8 mouse cellular contexts compared by ENCODE assay signal in the genomic region with DNA sequence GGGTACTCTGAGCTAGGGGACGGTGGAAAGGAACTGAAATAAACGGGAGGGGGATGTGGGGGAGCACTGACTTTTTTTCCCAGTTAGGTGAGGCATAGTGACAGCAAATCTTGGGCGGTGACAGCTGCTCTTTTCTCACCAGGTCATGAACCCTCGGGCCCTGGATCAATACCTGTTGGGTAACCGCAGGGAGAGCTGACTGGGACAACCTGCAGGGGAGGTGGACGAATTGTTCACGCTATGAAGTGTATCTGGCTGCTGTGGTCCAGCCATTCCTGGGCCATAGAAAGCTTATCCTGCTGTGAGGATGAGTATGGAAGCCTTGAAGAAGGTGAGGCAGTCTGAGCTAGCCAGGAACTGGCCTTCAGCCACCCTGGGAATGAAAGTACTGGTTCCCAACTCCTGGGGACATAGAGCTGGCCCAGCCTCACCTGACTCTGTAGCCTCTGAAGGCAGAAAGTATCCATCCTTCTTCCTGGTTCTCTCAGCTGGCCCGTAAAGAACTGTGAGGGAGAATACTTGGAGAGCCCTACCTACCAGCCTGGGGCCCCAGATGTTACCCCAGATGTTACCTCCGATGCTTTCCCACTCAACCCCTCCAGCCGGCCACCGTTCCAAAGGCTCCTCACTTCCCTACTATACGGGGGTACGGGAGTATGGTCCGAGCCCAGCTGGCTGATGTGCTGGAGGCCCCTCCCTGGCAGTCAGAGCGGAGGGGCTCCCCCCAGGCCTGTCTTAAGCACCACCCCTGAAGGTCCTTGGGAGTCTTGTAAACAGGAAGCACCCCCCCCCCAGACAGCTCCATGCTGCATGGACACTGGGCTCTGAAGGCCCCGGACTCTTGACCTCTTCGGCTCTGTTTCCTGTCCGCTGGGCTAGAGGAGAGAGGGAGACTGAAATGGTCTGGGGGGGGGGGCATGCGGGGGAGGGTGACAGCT. TPM values are rescaled to one million over a fixed set of nuclear protein-coding genes. Genes with fewer than 3 reads are reported as not detected.
DNase-seq lines count a peak whose midpoint lies in the region; ATAC-seq and TF ChIP-seq lines count a peak whose summit lies in the region.

No protein-coding gene starts in this region.

- peak; percentile 19 for ATAC-seq in forebrain, postnatal 0 days
- ATAC-seq in intestine, embryonic 14.5 days (replicated peaks; ENCODE audit: low FRiP score, low TSS enrichment, low read depth) = peak; percentile 54
- ATAC-seq in liver, embryonic 14.5 days (ENCODE audit: insufficient read depth) = peak; percentile 56
- peak; percentile 8; the same call in 1 of the 2 replicates for ATAC-seq in neural tube, embryonic 13.5 days (ENCODE audit: low read depth)

- H3K27me3 ChIP-seq in embryonic facial prominence, embryonic 10.5 days (replicated peaks; ENCODE audit: low read depth, poor library complexity, severe bottlenecking) = peaks cover 19% of the 10 kb centered on the region
- H3K27me3 ChIP-seq in forebrain, postnatal 0 days (ENCODE audit: insufficient read depth, low read length) = no peaks in the 10 kb centered on the region
- no peaks in the 10 kb centered on the region for H3K27me3 ChIP-seq in intestine, embryonic 14.5 days (replicated peaks; ENCODE audit: control insufficient read depth, insufficient read depth, low read length)
- no peaks in the 10 kb centered on the region for H3K27me3 ChIP-seq in liver, embryonic 14.5 days (ENCODE audit: control insufficient read depth, insufficient read depth, low read length)
- H3K27me3 ChIP-seq in neural tube, embryonic 13.5 days = peaks cover 17% of the 10 kb centered on the region; the same call in 1 of the 2 replicates

- H3K9me3 ChIP-seq in embryonic facial prominence, embryonic 10.5 days = peaks cover 5% of the 10 kb centered on the region; the same call in 1 of the 2 replicates
- no peaks in the 10 kb centered on the region for H3K9me3 ChIP-seq in forebrain, postnatal 0 days (ENCODE audit: low read length)
- no peaks in the 10 kb centered on the region for H3K9me3 ChIP-seq in intestine, embryonic 14.5 days (ENCODE audit: control insufficient read depth, low read length)
- H3K9me3 ChIP-seq in liver, embryonic 14.5 days (ENCODE audit: control insufficient read depth, low read length) = no peaks in the 10 kb centered on the region
- H3K9me3 ChIP-seq in neural tube, embryonic 13.5 days = no peaks in the 10 kb centered on the region

- no peak for TF ChIP-seq CTCF in forebrain, postnatal 0 days (IDR thresholded peaks at IDR 0.05; ENCODE audit: low read depth)
- no peak for TF ChIP-seq CTCF in liver, embryonic 14.5 days (IDR thresholded peaks at IDR 0.05; ENCODE audit: low read depth)

- peak overlapping the region; percentile 23 for H3K4me3 ChIP-seq in embryonic facial prominence, embryonic 10.5 days
- H3K4me3 ChIP-seq in forebrain, postnatal 0 days (ENCODE audit: low read depth, low read length) = no peak overlapping the region
- H3K4me3 ChIP-seq in intestine, embryonic 14.5 days (ENCODE audit: low read depth, low read length) = no peak overlapping the region
- no peak overlapping the region for H3K4me3 ChIP-seq in liver, embryonic 14.5 days (ENCODE audit: insufficient read depth in 1 of 2, low read depth in 2 of 2, low read length in 2 of 2)
- H3K4me3 ChIP-seq in neural tube, embryonic 13.5 days = no peak overlapping the region

- DNase-seq in embryonic facial prominence, embryonic 10.5 days (ENCODE audit: low spot score) = peak; percentile 63
- DNase-seq in forebrain, postnatal 0 days = no peak
- peak; percentile 59 for DNase-seq in intestine, embryonic 14.5 days (ENCODE audit: low spot score)
- peak in 1 of 3 experiments; percentile 45 for DNase-seq in liver, embryonic 14.5 days (ENCODE audit: low read depth in 3 of 3, low spot score in 3 of 3)
- no peak for DNase-seq in ovary, postnatal 10 days (ENCODE audit: low spot score)
- no peak for DNase-seq in spleen, postnatal 36 days (ENCODE audit: low spot score in 2 of 2)
- DNase-seq in left cerebral cortex, adult 18-20 months (ENCODE audit: low spot score in 2 of 2) = no peak

- no peak for TF ChIP-seq EP300 in liver, embryonic 14.5 days (IDR thresholded peaks at IDR 0.05; ENCODE audit: low read depth)

- WGBS in embryonic facial prominence, embryonic 10.5 days = 35% methylated on average over 19 of the region's 19 CpGs
- 61% methylated on average over 18 of the region's 19 CpGs for WGBS in forebrain, postnatal 0 days
- WGBS in intestine, embryonic 14.5 days = 27% methylated on average over 17 of the region's 19 CpGs
- whole genome bisulfite sequencing in liver, embryonic 14.5 days (ENCODE audit: insufficient replicate concordance) = 48% methylated on average over 19 of the region's 19 CpGs
- 51% methylated on average over 18 of the region's 19 CpGs for WGBS in neural tube, embryonic 13.5 days

- H3K4me1 ChIP-seq in embryonic facial prominence, embryonic 10.5 days = peaks cover 75% of the 10 kb centered on the region
- H3K4me1 ChIP-seq in forebrain, postnatal 0 days (ENCODE audit: insufficient read depth) = no peaks in the 10 kb centered on the region
- peaks cover 54% of the 10 kb centered on the region for H3K4me1 ChIP-seq in intestine, embryonic 14.5 days (replicated peaks; ENCODE audit: control insufficient read depth, insufficient read depth, low read length)
- peaks cover 12 to 23% of the 10 kb centered on the region in 2 experiments for H3K4me1 ChIP-seq in liver, embryonic 14.5 days (replicated peaks; ENCODE audit: control insufficient read depth in 2 of 2, insufficient read depth in 2 of 2, low read length in 1 of 2)
- peaks cover 54% of the 10 kb centered on the region for H3K4me1 ChIP-seq in neural tube, embryonic 13.5 days (replicated peaks)

- H3K4me2 ChIP-seq in forebrain, postnatal 0 days (ENCODE audit: low read depth) = no peak overlapping the region
- peak overlapping the region; percentile 3 for H3K4me2 ChIP-seq in intestine, embryonic 14.5 days (ENCODE audit: low read length)
- H3K4me2 ChIP-seq in liver, embryonic 14.5 days (ENCODE audit: low read depth) = peak overlapping the region; percentile 5; the same call in 1 of the 2 replicates
- no peak overlapping the region for H3K4me2 ChIP-seq in neural tube, embryonic 13.5 days

- H3K27ac ChIP-seq in embryonic facial prominence, embryonic 10.5 days (replicated peaks) = peak overlapping the region; percentile 88
- H3K27ac ChIP-seq in forebrain, postnatal 0 days (ENCODE audit: low read depth, low read length) = no peak overlapping the region
- peak overlapping the region; percentile 91 for H3K27ac ChIP-seq in intestine, embryonic 14.5 days (ENCODE audit: low read depth)
- H3K27ac ChIP-seq in liver, embryonic 14.5 days = peak overlapping the region; percentile 14
- peak overlapping the region; percentile 84 for H3K27ac ChIP-seq in neural tube, embryonic 13.5 days (replicated peaks)

- H3K36me3 ChIP-seq in embryonic facial prominence, embryonic 10.5 days (replicated peaks) = no peaks in the 10 kb centered on the region
- H3K36me3 ChIP-seq in forebrain, postnatal 0 days (ENCODE audit: insufficient read depth) = no peaks in the 10 kb centered on the region
- H3K36me3 ChIP-seq in intestine, embryonic 14.5 days (ENCODE audit: control insufficient read depth, insufficient read depth, low read length) = no peaks in the 10 kb centered on the region
- no peaks in the 10 kb centered on the region for H3K36me3 ChIP-seq in liver, embryonic 14.5 days (replicated peaks; ENCODE audit: control insufficient read depth, insufficient read depth, low read depth)
- H3K36me3 ChIP-seq in neural tube, embryonic 13.5 days = no peaks in the 10 kb centered on the region

- no peak overlapping the region for H3K9ac ChIP-seq in forebrain, postnatal 0 days
- H3K9ac ChIP-seq in intestine, embryonic 14.5 days (ENCODE audit: low read length) = peak overlapping the region; percentile 5; the same call in 1 of the 2 replicates
- H3K9ac ChIP-seq in liver, embryonic 14.5 days (replicated peaks) = no peak overlapping the region
- H3K9ac ChIP-seq in neural tube, embryonic 13.5 days = peak overlapping the region; percentile 56

RNA-seq across cellular contexts. Expression of gene Cdc42ep1, which starts 10.4 kb away (rescaled TPM):
- 19.9 and 20.8 TPM in 2 replicates for polyA plus RNA-seq in embryonic facial prominence, embryonic 10.5 days (2016; fragmentation: Nextera tagmentation; extraction: Ambion mirVana)
- 8.3 and 8.6 TPM in 2 replicates for total RNA-seq in forebrain, postnatal 0 days (2014; rRNA removed)
- 10.6 and 13.5 TPM in 2 replicates for polyA plus RNA-seq in forebrain, postnatal 0 days (2015; fragmentation: Nextera tagmentation; extraction: Ambion mirVana)
- 44.9 and 45.7 TPM in 2 replicates for polyA plus RNA-seq in intestine, embryonic 14.5 days (2014; fragmentation: Nextera tagmentation; extraction: Ambion mirVana)
- polyA plus RNA-seq in liver, embryonic 14.5 days (2012; rRNA removed) = 8.1 and 10.1 TPM in 2 replicates
- polyA plus RNA-seq in liver, embryonic 14.5 days (2014; fragmentation: Nextera tagmentation; extraction: Ambion mirVana) = 7.8 and 8.6 TPM in 2 replicates
- 11.5 and 13.7 TPM in 2 replicates for polyA plus RNA-seq in neural tube, embryonic 13.5 days (2015; fragmentation: Nextera tagmentation; extraction: Ambion mirVana)
- 10 to 100 TPM; 15.3 to 16.3 TPM for total RNA-seq in left cerebral cortex, adult 18-20 months (2021)

RNA-seq across cellular contexts. Expression of gene Lgals2, which starts 23.3 kb away (rescaled TPM):
- not detected in 2 replicates for polyA plus RNA-seq in embryonic facial prominence, embryonic 10.5 days (2016; fragmentation: Nextera tagmentation; extraction: Ambion mirVana)
- not detected in 2 replicates for total RNA-seq in forebrain, postnatal 0 days (2014; rRNA removed)
- 0.52 TPM in 1 of 2 replicates, not detected in the other for polyA plus RNA-seq in forebrain, postnatal 0 days (2015; fragmentation: Nextera tagmentation; extraction: Ambion mirVana)
- 776 and 848 TPM in 2 replicates for polyA plus RNA-seq in intestine, embryonic 14.5 days (2014; fragmentation: Nextera tagmentation; extraction: Ambion mirVana)
- polyA plus RNA-seq in liver, embryonic 14.5 days (2012; rRNA removed) = 8.7 and 9.8 TPM in 2 replicates
- 14.0 and 15.0 TPM in 2 replicates for polyA plus RNA-seq in liver, embryonic 14.5 days (2014; fragmentation: Nextera tagmentation; extraction: Ambion mirVana)
- polyA plus RNA-seq in neural tube, embryonic 13.5 days (2015; fragmentation: Nextera tagmentation; extraction: Ambion mirVana) = not detected in 2 replicates
- total RNA-seq in left cerebral cortex, adult 18-20 months (2021) = not detected

RNA-seq across cellular contexts. Expression of gene Card10, which starts 29.1 kb away (rescaled TPM):
- 3.3 and 4.3 TPM in 2 replicates for polyA plus RNA-seq in embryonic facial prominence, embryonic 10.5 days (2016; fragmentation: Nextera tagmentation; extraction: Ambion mirVana)
- 0.57 and 0.77 TPM in 2 replicates for total RNA-seq in forebrain, postnatal 0 days (2014; rRNA removed)
- 1.2 and 1.7 TPM in 2 replicates for polyA plus RNA-seq in forebrain, postnatal 0 days (2015; fragmentation: Nextera tagmentation; extraction: Ambion mirVana)
- 7.3 and 8.6 TPM in 2 replicates for polyA plus RNA-seq in intestine, embryonic 14.5 days (2014; fragmentation: Nextera tagmentation; extraction: Ambion mirVana)
- polyA plus RNA-seq in liver, embryonic 14.5 days (2012; rRNA removed) = 2.2 and 2.5 TPM in 2 replicates
- 1.1 and 1.3 TPM in 2 replicates for polyA plus RNA-seq in liver, embryonic 14.5 days (2014; fragmentation: Nextera tagmentation; extraction: Ambion mirVana)
- 1.7 and 2.0 TPM in 2 replicates for polyA plus RNA-seq in neural tube, embryonic 13.5 days (2015; fragmentation: Nextera tagmentation; extraction: Ambion mirVana)
- total RNA-seq in left cerebral cortex, adult 18-20 months (2021) = 1 to 10 TPM; 4.8 to 4.9 TPM

RNA-seq across cellular contexts. Expression of gene Gga1, which starts 45.0 kb away (rescaled TPM):
- polyA plus RNA-seq in embryonic facial prominence, embryonic 10.5 days (2016; fragmentation: Nextera tagmentation; extraction: Ambion mirVana) = 52.0 and 53.5 TPM in 2 replicates
- 37.0 and 42.9 TPM in 2 replicates for total RNA-seq in forebrain, postnatal 0 days (2014; rRNA removed)
- polyA plus RNA-seq in forebrain, postnatal 0 days (2015; fragmentation: Nextera tagmentation; extraction: Ambion mirVana) = 54.8 and 55.7 TPM in 2 replicates
- polyA plus RNA-seq in intestine, embryonic 14.5 days (2014; fragmentation: Nextera tagmentation; extraction: Ambion mirVana) = 38.1 and 44.4 TPM in 2 replicates
- polyA plus RNA-seq in liver, embryonic 14.5 days (2012; rRNA removed) = 16.6 and 19.1 TPM in 2 replicates
- polyA plus RNA-seq in liver, embryonic 14.5 days (2014; fragmentation: Nextera tagmentation; extraction: Ambion mirVana) = 13.6 and 15.6 TPM in 2 replicates
- 44.0 and 51.0 TPM in 2 replicates for polyA plus RNA-seq in neural tube, embryonic 13.5 days (2015; fragmentation: Nextera tagmentation; extraction: Ambion mirVana)
- total RNA-seq in left cerebral cortex, adult 18-20 months (2021) = 10 to 100 TPM; 64.6 to 67.2 TPM

RNA-seq across cellular contexts. Expression of gene Mfng, which starts 58.7 kb away (rescaled TPM):
- polyA plus RNA-seq in embryonic facial prominence, embryonic 10.5 days (2016; fragmentation: Nextera tagmentation; extraction: Ambion mirVana) = 36.4 and 39.0 TPM in 2 replicates
- total RNA-seq in forebrain, postnatal 0 days (2014; rRNA removed) = 6.4 and 11.4 TPM in 2 replicates
- polyA plus RNA-seq in forebrain, postnatal 0 days (2015; fragmentation: Nextera tagmentation; extraction: Ambion mirVana) = 16.0 and 16.8 TPM in 2 replicates
- 18.4 and 19.1 TPM in 2 replicates for polyA plus RNA-seq in intestine, embryonic 14.5 days (2014; fragmentation: Nextera tagmentation; extraction: Ambion mirVana)
- polyA plus RNA-seq in liver, embryonic 14.5 days (2012; rRNA removed) = 3.4 and 3.7 TPM in 2 replicates
- polyA plus RNA-seq in liver, embryonic 14.5 days (2014; fragmentation: Nextera tagmentation; extraction: Ambion mirVana) = 2.9 and 3.6 TPM in 2 replicates
- polyA plus RNA-seq in neural tube, embryonic 13.5 days (2015; fragmentation: Nextera tagmentation; extraction: Ambion mirVana) = 34.2 and 34.4 TPM in 2 replicates
- total RNA-seq in left cerebral cortex, adult 18-20 months (2021) = 1 to 10 TPM; 3.8 to 4.2 TPM

Comparison
In these comparisons a context has a peak if more than half of its experiments do, and no peak if none do; other contexts are left out.
1. DNase-seq: peak in embryonic facial prominence, embryonic 10.5 days (single experiment) and intestine, embryonic 14.5 days (single experiment); none in forebrain, postnatal 0 days (single experiment), ovary, postnatal 10 days (single experiment), spleen, postnatal 36 days (0 of 2) and left cerebral cortex, adult 18-20 months (0 of 2).
2. H3K4me2 ChIP-seq: peak in intestine, embryonic 14.5 days (single experiment) and liver, embryonic 14.5 days (single experiment); none in forebrain, postnatal 0 days (single experiment) and neural tube, embryonic 13.5 days (single experiment).
3. H3K9ac ChIP-seq: peak in intestine, embryonic 14.5 days (single experiment) and neural tube, embryonic 13.5 days (single experiment); none in forebrain, postnatal 0 days (single experiment) and liver, embryonic 14.5 days (single experiment).
4. RNA of gene Lgals2, which starts 23.3 kb away (polyA plus RNA-seq): 776 to 848 TPM in intestine, embryonic 14.5 days; 8.7 to 15.0 TPM in liver, embryonic 14.5 days, 0.52 TPM in forebrain, postnatal 0 days, not detected in embryonic facial prominence, embryonic 10.5 days and not detected in neural tube, embryonic 13.5 days; every median in the first group is over 10 times any median in the second.
5. Peak in every context shown above with its lines, with median percentiles within 50 percentile points of each other: ATAC-seq.